Mouse (Mus musculus): Measurements from ENCODE around the gene Zfp697.

The Zfp697 gene

DNA sequence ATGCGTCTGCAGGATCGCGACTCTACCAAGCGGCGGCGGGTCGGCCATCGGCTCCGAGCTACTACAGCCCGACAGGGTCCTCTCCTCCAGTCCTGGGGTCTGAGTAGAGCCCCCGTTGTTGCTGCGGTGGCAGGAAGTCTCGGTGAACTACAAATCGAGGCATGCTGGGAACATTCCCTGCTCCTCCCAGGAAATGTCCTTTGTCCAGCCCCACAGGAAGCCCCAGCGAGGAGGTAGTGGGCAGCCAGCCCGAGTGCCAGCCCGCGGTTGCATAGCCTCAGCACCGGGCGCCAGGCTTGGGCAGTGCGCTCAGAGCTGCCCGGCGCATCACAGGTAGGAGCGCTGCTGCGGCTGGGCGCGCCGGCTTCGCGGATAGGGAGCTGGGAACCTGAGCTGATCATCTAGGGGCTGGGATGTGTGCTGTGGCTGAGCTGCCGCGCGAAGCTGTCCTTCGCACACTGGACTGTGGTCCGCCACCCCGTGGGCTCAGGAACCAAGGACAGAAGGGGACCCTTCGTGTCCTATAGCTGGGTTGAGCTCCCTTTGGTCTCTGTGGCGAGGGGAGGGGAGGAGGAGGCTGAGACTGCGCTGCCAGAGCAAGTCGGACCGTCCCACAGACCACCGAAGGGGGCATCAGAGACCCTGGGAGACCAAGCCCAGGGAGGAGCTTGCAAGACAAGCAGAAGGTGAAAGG is at the start of gene Zfp697:
Zfp697 (plus strand) TSS at position 216 of the 694 bp plus-strand sequence.
- peak; percentile 34 for DNase-seq (ENCODE audit: low read depth)

DNA sequence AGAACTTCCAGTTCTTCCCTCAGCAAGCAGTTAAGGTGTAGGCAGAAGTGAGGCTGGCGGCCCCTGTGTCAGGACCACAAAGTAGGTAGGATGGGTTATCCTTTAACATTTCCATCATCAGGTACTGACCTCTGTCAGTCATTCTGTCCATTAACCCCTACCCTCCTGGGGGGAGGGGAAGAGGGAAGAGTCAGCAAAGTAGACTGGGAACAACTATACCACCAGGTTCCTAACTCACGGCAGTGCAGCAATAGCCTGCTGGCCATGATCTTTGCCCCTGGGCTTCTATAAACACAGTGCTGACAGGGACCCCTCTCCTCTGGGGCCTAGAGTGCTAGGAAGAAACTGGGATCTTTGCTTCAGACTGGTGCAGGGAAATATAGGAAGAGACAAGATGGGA is 48.3 kb upstream of the Zfp697 start:
- DNase-seq (ENCODE audit: low read depth), result no peak

- DNase-seq (ENCODE audit: low read depth), result peak; percentile 35
Observed at GRCm38 (mm10) chr3:98335331-98335730, 46.9 kb upstream of the Zfp697 start.

DNA sequence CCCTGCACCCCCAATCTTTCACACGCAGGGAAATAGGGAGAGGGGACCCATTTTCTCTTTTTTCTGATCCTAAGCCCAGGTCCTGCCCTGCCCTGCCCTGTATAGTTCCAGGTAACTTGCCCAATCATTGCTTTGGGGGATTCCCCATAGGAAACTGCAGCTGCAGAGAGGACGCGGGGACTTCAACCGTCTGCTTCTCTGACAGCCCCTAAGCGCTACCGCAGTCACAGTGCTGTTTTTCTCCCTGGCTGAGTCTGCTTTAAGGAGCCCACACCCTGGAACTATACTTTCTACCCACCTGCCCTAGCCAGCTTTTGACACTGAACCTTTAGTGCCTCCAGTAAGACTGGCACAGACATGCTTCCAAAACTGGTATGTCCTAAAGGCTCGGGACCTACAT is 46.4 kb upstream of the Zfp697 start:
- no peak for DNase-seq (ENCODE audit: low read depth)

DNA sequence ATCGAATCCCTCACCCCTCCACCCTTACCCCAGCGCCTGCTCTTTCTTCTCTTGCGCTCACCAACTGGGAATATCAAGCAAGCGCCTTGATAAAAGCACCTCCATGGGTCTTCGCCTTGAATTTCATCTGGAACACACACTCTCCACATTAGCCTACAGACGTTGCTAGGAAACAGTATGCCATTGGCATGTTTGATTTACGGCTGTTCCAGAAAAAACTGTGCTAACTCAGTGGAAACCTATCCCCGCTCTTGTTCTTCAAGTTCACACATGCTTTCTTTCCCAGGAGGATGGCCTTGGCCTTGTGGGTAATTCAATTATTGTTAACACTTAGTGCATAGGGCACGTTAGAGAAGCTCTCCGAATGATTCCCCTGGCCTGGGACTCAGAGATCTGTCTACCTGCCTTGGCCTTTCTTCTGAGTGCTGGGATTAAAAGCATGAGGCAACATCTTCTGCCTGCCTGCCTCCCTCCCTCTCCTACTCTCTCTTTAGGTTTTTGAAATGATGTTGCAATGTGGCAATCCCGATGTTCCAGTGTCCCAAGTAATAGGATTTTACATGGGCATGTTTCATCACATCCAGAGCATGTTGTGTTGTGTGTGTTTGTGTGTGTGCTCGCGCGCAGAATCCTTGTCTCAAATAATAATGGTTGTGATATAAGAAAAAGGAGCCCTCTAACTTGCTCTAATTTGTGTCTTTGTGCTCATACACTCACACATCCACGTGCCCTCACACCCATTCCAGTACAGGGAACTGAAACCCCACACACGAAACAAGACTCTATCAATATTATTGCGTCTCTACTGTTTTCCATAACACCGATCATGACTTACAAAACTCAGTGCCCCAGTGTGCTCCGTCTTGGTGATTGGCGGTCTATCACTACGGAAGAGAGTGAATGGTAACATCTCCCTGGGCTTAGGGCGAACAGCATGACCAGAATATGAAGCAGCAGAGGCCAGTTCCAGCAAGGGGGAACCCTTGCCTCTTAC is 45.3 kb upstream of the Zfp697 start:
- no peak for DNase-seq (ENCODE audit: low read depth)

DNA sequence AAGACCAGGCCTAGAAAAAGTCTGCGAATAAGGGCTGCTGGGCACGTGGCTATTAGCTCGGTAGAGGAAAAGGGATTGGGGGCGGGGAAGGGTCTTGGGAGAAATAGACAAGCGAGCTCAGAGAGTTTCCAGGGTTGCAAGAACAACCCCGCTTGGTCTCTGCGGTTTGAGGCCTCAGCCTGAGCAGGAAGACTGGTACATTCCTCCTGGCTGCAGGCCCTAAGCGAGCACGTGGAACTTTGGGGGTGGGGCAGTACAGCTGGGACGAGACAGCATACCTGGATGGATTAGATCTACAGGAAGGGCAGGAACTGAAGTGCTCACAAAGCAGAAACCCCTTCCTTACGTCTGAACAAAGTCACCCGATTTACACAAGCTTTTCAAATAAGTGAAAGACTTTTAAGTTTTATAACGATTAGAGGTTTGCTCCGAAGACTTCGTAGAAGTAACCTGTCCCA is 43.6 kb upstream of the Zfp697 start:
- peak; percentile 93 for DNase-seq (ENCODE audit: low read depth)

GRCm38 (mm10) chr3:98339097-98339705 is 43.1 kb upstream of the Zfp697 start:
- peak; percentile 63 for DNase-seq (ENCODE audit: low read depth)

- peak; percentile 97 for DNase-seq (ENCODE audit: low read depth)
Observed at GRCm38 (mm10) chr3:98339706-98340109, 42.6 kb upstream of the Zfp697 start, which contains the start of gene Phgdh. TSS of gene Phgdh (minus strand) at chr3:98339990.

DNA sequence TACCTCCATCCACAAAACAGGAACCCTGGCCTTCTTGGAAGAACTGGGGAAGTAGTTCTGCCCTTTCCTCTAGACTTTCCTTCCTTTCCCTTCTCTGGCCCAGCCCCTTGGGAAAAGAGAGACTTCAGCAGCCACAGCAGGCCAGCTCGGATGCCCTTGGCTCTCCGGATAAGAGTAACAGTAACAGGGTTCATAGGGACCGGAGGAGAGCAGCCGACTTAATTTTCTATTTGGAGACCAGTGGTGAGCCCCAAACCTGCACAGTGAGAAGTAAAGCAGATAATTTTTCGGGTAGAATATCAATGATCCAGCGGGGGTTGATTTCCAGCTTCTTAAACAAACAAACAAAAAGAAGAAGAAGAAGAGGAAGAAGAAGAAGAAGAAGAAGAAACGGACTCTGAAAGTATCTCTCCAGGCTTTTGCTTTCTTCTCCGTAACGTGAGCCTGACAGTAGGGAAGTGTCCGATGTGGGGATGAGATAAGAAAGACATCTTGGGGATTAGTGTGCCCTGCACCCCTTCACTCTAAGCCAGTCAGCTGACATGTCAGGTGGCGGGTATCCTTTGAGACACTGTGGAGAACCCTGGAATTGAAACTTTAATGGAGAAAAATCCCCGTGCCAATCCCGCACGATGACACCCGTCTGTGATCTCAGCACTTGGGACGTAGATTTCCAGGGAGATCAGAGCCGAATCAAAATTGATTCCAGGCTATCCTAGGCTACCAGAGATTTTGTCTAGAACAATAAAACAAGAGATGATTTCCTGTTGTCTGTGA is 41.3 kb upstream of the Zfp697 start:
- DNase-seq (ENCODE audit: low read depth), result no peak

GRCm38 (mm10) chr3:98343235-98343634 is 39.0 kb upstream of the Zfp697 start:
- no peak for DNase-seq (ENCODE audit: low read depth)

- peak; percentile 59 for DNase-seq (ENCODE audit: low read depth)
Observed at GRCm38 (mm10) chr3:98348106-98348505, 34.2 kb upstream of the Zfp697 start.

GRCm38 (mm10) chr3:98348705-98349104 is 33.6 kb upstream of the Zfp697 start:
- DNase-seq (ENCODE audit: low read depth), result peak; percentile 74

GRCm38 (mm10) chr3:98353892-98354291 is 28.4 kb upstream of the Zfp697 start:
- DNase-seq (ENCODE audit: low read depth), result peak; percentile 65

- no peak for DNase-seq (ENCODE audit: low read depth)
Observed at GRCm38 (mm10) chr3:98355344-98356025, 26.8 kb upstream of the Zfp697 start.

- DNase-seq (ENCODE audit: low read depth), result no peak
Observed at GRCm38 (mm10) chr3:98356026-98356365, 26.3 kb upstream of the Zfp697 start.

DNA sequence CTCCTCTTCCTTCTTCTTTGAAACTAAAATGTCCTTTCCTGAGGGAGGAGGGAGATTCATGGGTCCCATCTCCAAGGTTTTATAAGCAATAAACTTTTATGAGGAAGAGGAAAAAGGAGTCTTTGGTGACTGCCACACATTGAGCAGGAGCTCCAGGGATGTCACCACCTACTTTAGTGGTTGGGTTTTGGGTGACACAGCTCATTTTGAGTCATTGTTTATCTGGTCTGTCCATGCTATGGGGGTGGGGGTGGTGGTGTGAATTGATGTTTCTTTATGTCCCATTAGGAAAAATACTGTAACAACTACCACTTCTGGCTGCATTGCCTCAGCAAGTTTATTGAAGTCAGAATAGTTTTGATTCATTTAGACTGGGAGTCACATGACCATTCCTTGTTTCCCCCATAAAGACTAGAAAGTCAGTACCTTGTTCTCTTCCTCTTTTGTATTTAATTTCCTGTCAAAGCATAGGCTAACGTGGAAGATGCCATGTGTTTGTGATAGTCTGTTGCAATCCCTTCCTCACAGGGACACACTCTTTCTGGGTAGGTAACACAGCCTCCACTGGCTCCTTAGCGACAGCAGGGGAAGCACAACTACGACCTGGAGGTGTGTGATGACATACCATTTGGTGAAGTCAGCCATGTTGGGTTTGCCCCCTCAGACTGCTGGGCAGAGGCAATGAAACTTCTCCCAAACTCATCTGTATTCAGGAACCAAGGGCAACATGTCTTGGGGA is 25.5 kb upstream of the Zfp697 start:
- peak; percentile 66 for DNase-seq (ENCODE audit: low read depth)

- DNase-seq (ENCODE audit: low read depth), result peak; percentile 59
Observed at GRCm38 (mm10) chr3:98362753-98363152, 19.5 kb upstream of the Zfp697 start.

DNA sequence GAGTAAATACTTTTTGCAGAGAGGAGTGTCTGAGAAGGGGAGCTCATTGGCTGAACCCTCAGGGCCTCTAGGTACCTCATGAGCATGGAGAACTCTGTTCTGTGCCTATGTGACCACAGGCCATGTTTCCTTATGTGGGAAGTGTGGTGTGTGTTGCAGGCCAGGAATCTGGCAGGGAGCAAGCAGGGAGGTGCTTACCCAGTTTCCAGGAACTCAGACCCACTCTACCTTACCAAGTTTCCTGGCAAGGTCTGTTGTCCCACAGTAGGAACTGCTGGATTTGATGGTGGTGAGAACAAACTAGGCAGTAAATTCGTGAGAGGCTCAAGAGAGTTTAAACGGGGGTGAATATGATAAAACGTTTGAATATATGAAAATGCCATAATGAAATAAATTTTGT is 16.2 kb upstream of the Zfp697 start:
- DNase-seq (ENCODE audit: low read depth), result no peak

GRCm38 (mm10) chr3:98366823-98367222 is 15.4 kb upstream of the Zfp697 start:
- no peak for DNase-seq (ENCODE audit: low read depth)

GRCm38 (mm10) chr3:98368283-98368682 is 14.0 kb upstream of the Zfp697 start:
- DNase-seq (ENCODE audit: low read depth), result no peak
